Mouse (Mus musculus): ENCODE measurements around the gene Gm28036.

The Gm28036 gene

GRCm38 (mm10) chr2:156084541-156084940, 42.4 kb downstream of the Gm28036 start:
- DNase-seq (ENCODE audit: low read depth): no peak

- DNase-seq (ENCODE audit: low read depth): no peak
Measured at GRCm38 (mm10) chr2:156080391-156080790, 46.5 kb downstream of the Gm28036 start.

GRCm38 (mm10) chr2:156079674-156080073, 47.2 kb downstream of the Gm28036 start:
- DNase-seq (ENCODE audit: low read depth): no peak

- DNase-seq (ENCODE audit: low read depth): no peak
Measured at GRCm38 (mm10) chr2:156079183-156079560, 47.7 kb downstream of the Gm28036 start.

GRCm38 (mm10) chr2:156078421-156079182, 48.3 kb downstream of the Gm28036 start:
- no peak for DNase-seq (ENCODE audit: low read depth)

- no peak for DNase-seq (ENCODE audit: low read depth)
Measured at GRCm38 (mm10) chr2:156077461-156077860, 49.4 kb downstream of the Gm28036 start.

GRCm38 (mm10) chr2:156073725-156074124, 53.2 kb downstream of the Gm28036 start:
- DNase-seq (ENCODE audit: low read depth): no peak

- no peak for DNase-seq (ENCODE audit: low read depth)
Measured at GRCm38 (mm10) chr2:156071236-156071635, 55.7 kb downstream of the Gm28036 start.

- no peak for DNase-seq (ENCODE audit: low read depth)
Measured at GRCm38 (mm10) chr2:156067916-156068315, 59.0 kb downstream of the Gm28036 start.

GRCm38 (mm10) chr2:156066126-156066525, 60.8 kb downstream of the Gm28036 start:
- DNase-seq (ENCODE audit: low read depth): no peak

GRCm38 (mm10) chr2:156065099-156066041, 61.5 kb downstream of the Gm28036 start, which contains the start of gene Spag4:
TSS of gene Spag4 (plus strand) at chr2:156065175.
- DNase-seq (ENCODE audit: low read depth): peak; percentile 15

GRCm38 (mm10) chr2:156052816-156053215, 74.1 kb downstream of the Gm28036 start, which contains the start of gene Fer1l4:
TSS of gene Fer1l4 (minus strand) at chr2:156052947.
- no peak for DNase-seq (ENCODE audit: low read depth)

GRCm38 (mm10) chr2:156047929-156048328, 79.0 kb downstream of the Gm28036 start:
- no peak for DNase-seq (ENCODE audit: low read depth)

- no peak for DNase-seq (ENCODE audit: low read depth)
Measured at GRCm38 (mm10) chr2:156042903-156043302, 84.0 kb downstream of the Gm28036 start.

- DNase-seq (ENCODE audit: low read depth): no peak
Measured at GRCm38 (mm10) chr2:156039390-156039789, 87.5 kb downstream of the Gm28036 start.

- no peak for DNase-seq (ENCODE audit: low read depth)
Measured at GRCm38 (mm10) chr2:156025482-156025881, 101.4 kb downstream of the Gm28036 start.

All from fibroblast of lung, adult 2 months (primary cell).